Mouse (Mus musculus) lung, embryonic 14.5 days (tissue): ENCODE data around the gene Frmd4b. TPM values are rescaled to one million over a fixed set of nuclear protein-coding genes. Genes with fewer than 3 reads are reported as not detected.

ENCODE experiments used
- ATAC-seq: fragments of 200-750 bp; cut with Nextera tagmentation; 2 replicates; pipeline ENCODE4 v1.8.0; 2017; ENCODE audit warnings: mild to moderate bottlenecking, moderate TSS enrichment, moderate library complexity; ENCODE audit not compliant: insufficient read depth
- DNase-seq: peaks from one replicate; pipeline ENCODE4 v3.0.0-alpha.2; 2015
- H3K27ac ChIP-seq: fragments of 300-500 bp; sonication (generic); 2 replicates; pipeline ENCODE4 v1.5.1; 2014; ENCODE audit warnings: low read depth, mild to moderate bottlenecking, moderate library complexity
- H3K27me3 ChIP-seq: fragments of 300-500 bp; sonication (generic); 2 replicates; pipeline ENCODE4 v1.6.1; 2014; ENCODE audit warnings: low read length, control low read depth; ENCODE audit not compliant: insufficient read depth
- H3K36me3 ChIP-seq: fragments of 300-500 bp; sonication (generic); 2 replicates; pipeline ENCODE4 v1.6.1; 2014; ENCODE audit warnings: control low read depth; ENCODE audit not compliant: insufficient read depth
- H3K4me1 ChIP-seq: fragments of 300-500 bp; sonication (generic); 2 replicates; pipeline ENCODE4 v1.6.1; 2014; ENCODE audit warnings: antibody characterized with exemption, control low read depth; ENCODE audit not compliant: insufficient read depth
- H3K4me2 ChIP-seq: fragments of 300-500 bp; sonication (generic); 2 replicates; pipeline ENCODE4 v1.6.1; 2014; ENCODE audit warnings: mild to moderate bottlenecking
- H3K4me3 ChIP-seq: fragments of 300-500 bp; sonication (generic); 2 replicates; pipeline ENCODE4 v1.5.1; 2014; ENCODE audit warnings: low read depth, low read length
- H3K9ac ChIP-seq: fragments of 300-500 bp; sonication (generic); 2 replicates; pipeline ENCODE4 v1.6.1; 2014
- H3K9me3 ChIP-seq: fragments of 300-500 bp; sonication (generic); 2 replicates; pipeline ENCODE4 v1.6.1; 2016; ENCODE audit warnings: low read depth, low read length, control low read depth
- CTCF ChIP-seq: IDR thresholded peaks from 2 replicates; pipeline ENCODE4 v1.5.1; 2016; ENCODE audit warnings: antibody characterized with exemption, low read depth
- WGBS: fragments of 180-500 bp; shearing (Covaris S2); extraction: QIAGEN DNeasy Blood & Tissue Kit; methylation state at CpG from one replicate; pipeline ENCODE4 v1.1.7; 2014; 5-methylcytosine and 5-hydroxymethylcytosine counted together
- polyA plus RNA-seq: library from polyadenylated mRNA; unstranded; fragments of >200 nt; fragmentation: Nextera tagmentation; extraction: Ambion mirVana; gene quantifications from 2 replicates; pipeline ENCODE4 v1.2.1, GENCODE M21; 2014

The Frmd4b gene
- polyA plus RNA-seq, 1 experiment from 2014 or later: 20.8 TPM

DNA sequence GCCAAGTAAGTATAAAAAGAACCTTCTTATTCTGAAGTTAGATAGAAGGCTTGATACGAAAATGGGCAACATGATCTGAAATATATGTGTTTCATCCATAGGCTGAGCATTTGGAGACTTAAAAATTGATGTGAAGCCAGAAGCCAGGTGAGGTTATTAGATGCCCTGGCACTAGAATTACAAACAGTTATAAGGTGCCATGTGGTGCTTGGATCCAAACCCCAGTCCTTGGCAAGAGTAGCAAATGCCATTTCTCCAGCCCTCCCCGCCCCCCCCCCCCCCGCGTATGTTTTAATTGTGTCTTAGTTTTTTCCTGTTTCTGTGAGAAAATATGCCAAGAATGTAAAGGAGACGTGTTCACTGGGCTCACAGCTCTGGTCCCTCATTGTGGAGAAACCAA lies 45.1 kb downstream of the Frmd4b start:
- H3K36me3 ChIP-seq: no peaks in the 10 kb centered on the region
- H3K9me3 ChIP-seq: no peaks in the 10 kb centered on the region
- TF ChIP-seq CTCF: no peak
- no peak overlapping the region for H3K4me3 ChIP-seq
- no peaks in the 10 kb centered on the region for H3K27me3 ChIP-seq
- WGBS: 81% methylated on average over 5 of the region's 5 CpGs
- H3K4me2 ChIP-seq: no peak overlapping the region
- H3K4me1 ChIP-seq: no peaks in the 10 kb centered on the region
- H3K27ac ChIP-seq: no peak overlapping the region
- H3K9ac ChIP-seq: no peak overlapping the region
- ATAC-seq: no peak
- DNase-seq: no peak

DNA sequence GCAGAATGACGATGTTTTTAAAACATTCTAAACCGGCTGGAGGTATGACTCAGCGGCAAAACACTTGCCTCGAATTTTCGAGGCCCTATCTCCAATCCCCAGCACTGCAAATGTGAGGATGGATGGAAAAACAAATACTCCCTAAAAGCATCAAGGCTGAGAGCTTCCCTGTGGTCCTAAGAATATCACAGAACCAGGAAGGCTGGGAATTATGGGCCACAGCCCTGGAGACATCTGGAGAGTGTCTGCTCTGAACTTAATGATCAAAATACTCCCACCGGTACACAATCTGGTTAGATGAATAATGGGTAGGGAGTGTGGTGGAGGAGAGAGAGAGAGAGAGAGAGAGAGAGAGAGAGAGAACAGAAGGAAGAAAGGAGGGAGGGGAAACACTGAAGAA lies 48.8 kb downstream of the Frmd4b start:
- TF ChIP-seq CTCF: no peak
- no peak overlapping the region for H3K4me3 ChIP-seq
- no peaks in the 10 kb centered on the region for H3K27me3 ChIP-seq
- no peak overlapping the region for H3K4me2 ChIP-seq
- no peaks in the 10 kb centered on the region for H3K9me3 ChIP-seq
- ATAC-seq: no peak
- no peak overlapping the region for H3K9ac ChIP-seq
- no peak for DNase-seq
- WGBS: 17% methylated on average over 6 of the region's 6 CpGs
- no peaks in the 10 kb centered on the region for H3K4me1 ChIP-seq
- no peak overlapping the region for H3K27ac ChIP-seq
- H3K36me3 ChIP-seq: no peaks in the 10 kb centered on the region

DNA sequence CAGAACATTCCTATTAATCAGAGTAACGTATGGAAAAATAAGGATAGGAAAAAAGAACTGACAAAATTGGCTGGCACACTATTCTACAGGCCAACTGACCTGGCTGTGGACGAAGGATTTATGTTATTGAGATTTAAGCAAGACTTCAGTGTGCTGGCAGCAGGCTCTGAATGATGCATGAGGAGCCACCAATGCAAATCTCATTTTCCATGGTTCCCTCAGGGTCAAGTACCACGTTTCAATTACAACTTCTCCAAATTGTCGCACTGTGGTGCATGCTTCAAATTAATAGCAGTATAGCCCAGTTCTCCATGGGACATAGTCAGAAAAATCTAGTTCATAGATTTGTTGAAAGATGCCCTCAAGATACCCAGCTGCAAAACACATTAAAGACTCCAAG lies 50.6 kb downstream of the Frmd4b start:
- Histone ChIP-seq H3K9ac (no peak overlapping the region), H3K4me1 (no peaks in the 10 kb centered on the region), H3K36me3 (no peaks in the 10 kb centered on the region), H3K27me3 (no peaks in the 10 kb centered on the region), H3K27ac (no peak overlapping the region), H3K4me2 (no peak overlapping the region), H3K4me3 (no peak overlapping the region), H3K9me3 (no peaks in the 10 kb centered on the region)
- ATAC-seq: no peak
- no peak for DNase-seq
- WGBS: 67% methylated on average over 4 of the region's 4 CpGs
- no peak for TF ChIP-seq CTCF

DNA sequence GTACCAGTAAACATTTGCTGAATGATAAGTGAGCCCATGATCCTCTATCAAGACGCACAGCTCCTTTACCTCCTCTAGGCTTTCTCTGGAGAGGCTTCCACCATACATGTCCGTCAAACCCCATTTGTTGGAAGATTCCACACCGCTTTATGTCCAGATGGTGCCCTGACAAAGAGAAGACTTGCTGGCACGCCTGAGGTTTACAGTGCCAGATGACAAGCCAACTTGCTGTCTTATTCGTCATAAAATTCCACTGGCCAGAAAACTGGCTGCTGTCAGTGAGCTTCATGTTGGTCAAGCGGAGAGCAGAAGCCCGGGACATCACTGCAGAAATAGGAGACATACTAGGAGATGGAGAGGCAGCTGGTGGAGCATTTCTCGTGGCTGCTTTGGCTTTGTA lies 60.2 kb downstream of the Frmd4b start:
- no peaks in the 10 kb centered on the region; the same call in 1 of the 2 replicates for H3K9me3 ChIP-seq
- H3K27ac ChIP-seq: no peak overlapping the region
- H3K36me3 ChIP-seq: no peaks in the 10 kb centered on the region
- H3K27me3 ChIP-seq: no peaks in the 10 kb centered on the region
- 75% methylated on average over 8 of the region's 8 CpGs for WGBS
- no peak for DNase-seq
- no peak overlapping the region for H3K4me3 ChIP-seq
- TF ChIP-seq CTCF: no peak
- H3K9ac ChIP-seq: no peak overlapping the region
- 0 out of 2 replicates have a peak, but pooled peaks cover 4% of the 10 kb centered on the region for H3K4me1 ChIP-seq
- no peak for ATAC-seq
- no peak overlapping the region for H3K4me2 ChIP-seq

DNA sequence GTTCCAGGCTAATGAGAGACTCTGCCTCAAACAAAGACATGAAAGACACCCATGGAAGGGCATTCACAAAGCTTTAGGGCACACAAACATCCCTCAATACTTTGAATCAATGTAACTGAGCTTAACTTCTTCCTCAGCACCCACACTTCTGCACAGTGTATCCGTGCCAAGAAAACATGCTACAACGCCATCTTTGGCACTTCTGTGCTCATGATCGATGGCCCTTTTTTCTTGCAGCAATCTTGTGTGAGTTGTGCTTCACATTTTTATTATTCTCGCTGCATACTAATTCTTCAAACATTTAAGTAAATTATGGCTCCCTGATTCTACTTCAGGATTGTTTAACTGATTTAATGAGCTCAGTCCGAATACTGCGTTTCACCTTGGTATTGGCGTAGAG lies 61.7 kb downstream of the Frmd4b start:
- ATAC-seq (no peak), DNase-seq (no peak)
- H3K27me3 ChIP-seq: no peaks in the 10 kb centered on the region
- H3K36me3 ChIP-seq: no peaks in the 10 kb centered on the region
- 0 out of 2 replicates have a peak, but pooled peaks cover 4% of the 10 kb centered on the region for H3K4me1 ChIP-seq
- H3K4me3 ChIP-seq: no peak overlapping the region
- H3K4me2 ChIP-seq: no peak overlapping the region
- 93% methylated on average over 7 of the region's 7 CpGs for WGBS
- TF ChIP-seq CTCF: no peak
- no peak overlapping the region for H3K9ac ChIP-seq
- H3K9me3 ChIP-seq: no peaks in the 10 kb centered on the region; the same call in 1 of the 2 replicates
- H3K27ac ChIP-seq: no peak overlapping the region

DNA sequence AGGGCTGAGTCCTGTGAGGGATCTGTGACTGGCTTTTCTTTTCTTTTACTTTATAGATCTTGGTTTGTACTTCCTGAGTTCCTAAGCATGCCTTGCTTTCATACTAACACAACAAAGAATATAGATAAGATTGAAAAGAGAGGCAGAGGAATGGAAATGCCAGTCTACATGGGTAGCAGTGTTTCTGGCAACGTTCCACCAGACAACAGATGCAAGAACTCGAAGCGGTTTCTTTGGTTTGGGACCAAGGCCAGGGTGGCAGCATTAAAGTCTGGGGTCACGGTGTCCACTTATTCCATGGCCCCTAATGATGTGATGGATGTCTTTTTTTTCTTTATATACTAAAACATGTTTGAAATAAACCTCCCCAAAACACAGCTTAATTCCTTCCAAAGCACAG lies 63.9 kb downstream of the Frmd4b start:
- no peak for TF ChIP-seq CTCF
- DNase-seq (peak; percentile 25), ATAC-seq (no peak)
- no peaks in the 10 kb centered on the region for H3K36me3 ChIP-seq
- 0 out of 2 replicates have a peak overlapping the region, but pooled peaks have one; percentile 2 for H3K27ac ChIP-seq
- no peak overlapping the region for H3K4me2 ChIP-seq
- no peak overlapping the region for H3K4me3 ChIP-seq
- 0 out of 2 replicates have a peak, but pooled peaks cover 4% of the 10 kb centered on the region for H3K4me1 ChIP-seq
- no peak overlapping the region for H3K9ac ChIP-seq
- WGBS: 58% methylated on average over 4 of the region's 4 CpGs
- no peaks in the 10 kb centered on the region; the same call in 1 of the 2 replicates for H3K9me3 ChIP-seq
- no peaks in the 10 kb centered on the region for H3K27me3 ChIP-seq

DNA sequence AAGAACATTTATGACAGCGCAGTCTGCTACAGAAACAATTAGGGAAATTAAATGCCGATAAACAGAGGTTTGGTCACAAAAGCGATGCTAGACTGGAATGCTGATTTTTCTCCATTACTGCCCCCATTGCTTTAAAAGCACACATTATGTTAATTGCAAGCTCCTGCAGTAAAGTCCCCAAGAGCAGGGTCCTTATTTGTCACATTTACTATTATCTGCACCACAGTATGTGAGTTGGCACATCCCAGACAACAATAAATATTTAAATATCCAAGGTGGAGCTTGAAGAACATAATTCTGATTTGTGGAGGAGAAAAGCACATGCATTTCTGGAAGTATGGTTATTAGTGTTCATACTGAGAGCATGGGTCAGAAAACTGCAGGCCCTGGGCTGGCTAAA lies 64.8 kb downstream of the Frmd4b start:
- no peak for DNase-seq
- 88% methylated on average over 3 of the region's 3 CpGs for WGBS
- ATAC-seq: no peak
- Histone ChIP-seq H3K27me3 (no peaks in the 10 kb centered on the region), H3K9me3 (no peaks in the 10 kb centered on the region; the same call in 1 of the 2 replicates), H3K4me3 (no peak overlapping the region), H3K4me2 (no peak overlapping the region), H3K36me3 (no peaks in the 10 kb centered on the region), H3K4me1 (0 out of 2 replicates have a peak, but pooled peaks cover 4% of the 10 kb centered on the region), H3K9ac (no peak overlapping the region), H3K27ac (no peak overlapping the region)
- TF ChIP-seq CTCF: no peak

DNA sequence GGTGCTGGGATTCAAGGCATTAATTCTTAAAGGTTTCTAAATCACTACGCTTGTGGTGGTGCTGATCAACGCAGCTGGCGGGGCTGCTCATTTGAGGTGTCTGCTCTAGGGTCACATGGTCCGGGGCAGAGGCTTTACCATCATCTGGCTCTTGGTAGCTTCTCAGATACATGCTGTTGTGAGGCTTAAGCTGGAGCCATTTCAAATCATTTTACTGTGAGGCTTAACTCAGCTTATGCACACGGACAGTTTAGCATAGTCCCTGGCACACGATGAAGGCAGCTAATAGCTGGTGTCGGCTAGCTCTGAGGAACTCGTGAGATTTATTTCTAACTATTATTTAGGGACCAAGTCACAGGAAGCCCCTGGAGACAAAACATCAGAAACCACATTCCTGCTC lies 65.5 kb downstream of the Frmd4b start:
- 65% methylated on average over 8 of the region's 8 CpGs for WGBS

More for the DNA sequence above, 65.5 kb downstream of the Frmd4b start:
- no peak overlapping the region for H3K4me3 ChIP-seq
- H3K27ac ChIP-seq: peak overlapping the region; percentile 42; the same call in 1 of the 2 replicates
- H3K27me3 ChIP-seq: no peaks in the 10 kb centered on the region
- no peaks in the 10 kb centered on the region; the same call in 1 of the 2 replicates for H3K9me3 ChIP-seq
- DNase-seq (peak; percentile 32), ATAC-seq (peak; percentile 14; the same call in 1 of the 2 replicates)
- no peak for TF ChIP-seq CTCF
- 0 out of 2 replicates have a peak, but pooled peaks cover 4% of the 10 kb centered on the region for H3K4me1 ChIP-seq
- no peak overlapping the region for H3K9ac ChIP-seq
- H3K4me2 ChIP-seq: no peak overlapping the region
- no peaks in the 10 kb centered on the region for H3K36me3 ChIP-seq
